ENCODE assay signal across 27 mouse cellular contexts in genomic region chr16:60175580-60175979, GRCm38 (mm10).
DNase-seq lines count a peak whose midpoint lies in the region; ATAC-seq and TF ChIP-seq lines count a peak whose summit lies in the region.
"Had no signal": no experiment of that assay in that cellular context is flagged by ENCODE, and none has a peak within 500 bp of the region (broad histone marks: within the 10 kb centered on the region; RNA-seq: fewer than 3 reads in every experiment).

No protein-coding gene starts in this region.

- 9% methylated on average over 3 of the region's 3 CpGs for WGBS in forebrain, embryonic 11.5 days
- WGBS in forebrain, postnatal 0 days, result 3% methylated on average over 3 of the region's 3 CpGs
- 9% methylated on average over 3 of the region's 3 CpGs for WGBS in forebrain, embryonic 13.5 days

- peak; percentile 84 for ATAC-seq in forebrain, embryonic 11.5 days (replicated peaks; ENCODE audit: low FRiP score)
- ATAC-seq in forebrain, postnatal 0 days, result no peak
- ATAC-seq in forebrain, embryonic 13.5 days, result peak; percentile 62; the same call in 1 of the 2 replicates
- ATAC-seq: CD4-positive, CD25-positive, alpha-beta regulatory T cell, adult 4 months; hindbrain, postnatal 0 days; inflammation-experienced regulatory T-cells, adult 6 months; intestine, embryonic 16.5 days had no signal

- H3K27me3 ChIP-seq in forebrain, embryonic 11.5 days (ENCODE audit: control insufficient read depth, insufficient read depth, low read length), result no peaks in the 10 kb centered on the region
- no peaks in the 10 kb centered on the region for H3K27me3 ChIP-seq in forebrain, postnatal 0 days (ENCODE audit: insufficient read depth, low read length)
- H3K27me3 ChIP-seq in forebrain, embryonic 13.5 days, result no peaks in the 10 kb centered on the region
- H3K27me3 ChIP-seq: embryonic facial prominence, embryonic 12.5 days; embryonic facial prominence, embryonic 15.5 days; heart, embryonic 13.5 days had no signal

- no peak for DNase-seq in forebrain, embryonic 11.5 days (ENCODE audit: low spot score)
- no peak for DNase-seq in forebrain, postnatal 0 days
- peak; percentile 5 for DNase-seq in embryo, embryonic 11 days
- peak; percentile 31 for DNase-seq in retina, postnatal 1 day
- no peak for DNase-seq in layer of hippocampus, adult 8-10 months (ENCODE audit: low spot score in 2 of 2)
- no peak for DNase-seq in layer of hippocampus, postnatal 25 days (ENCODE audit: extremely low spot score in 1 of 2, low spot score in 1 of 2)
- DNase-seq: adrenal gland, adult 2 months; adrenal gland, postnatal 14 days; cerebellum, adult 11-12 months; cerebellum, adult 8-10 months; cerebellum, postnatal 14 days; gastrocnemius, postnatal 10 days; gastrocnemius, postnatal 36 days; heart, adult 2 months; heart, postnatal 14 days; heart, postnatal 4 days; kidney, adult 18-20 months had no signal

- no peak overlapping the region for H3K9ac ChIP-seq in forebrain, embryonic 11.5 days (ENCODE audit: low read length)
- no peak overlapping the region for H3K9ac ChIP-seq in forebrain, postnatal 0 days
- no peak overlapping the region for H3K9ac ChIP-seq in forebrain, embryonic 13.5 days
- H3K9ac ChIP-seq: embryonic facial prominence, embryonic 12.5 days; embryonic facial prominence, embryonic 15.5 days; heart, embryonic 13.5 days; hindbrain, embryonic 14.5 days had no signal

- no peak overlapping the region for H3K4me2 ChIP-seq in forebrain, embryonic 11.5 days (ENCODE audit: low read depth, low read length, severe bottlenecking)
- no peak overlapping the region for H3K4me2 ChIP-seq in forebrain, postnatal 0 days (ENCODE audit: low read depth)
- H3K4me2 ChIP-seq in forebrain, embryonic 13.5 days, result no peak overlapping the region
- H3K4me2 ChIP-seq: embryonic facial prominence, embryonic 12.5 days; embryonic facial prominence, embryonic 15.5 days; heart, embryonic 13.5 days; hindbrain, embryonic 14.5 days had no signal

- no peak for TF ChIP-seq CTCF in forebrain, postnatal 0 days (IDR thresholded peaks at IDR 0.05; ENCODE audit: low read depth)

- H3K9me3 ChIP-seq in forebrain, embryonic 11.5 days (ENCODE audit: control insufficient read depth, low read length), result no peaks in the 10 kb centered on the region
- H3K9me3 ChIP-seq in forebrain, postnatal 0 days (ENCODE audit: low read length), result no peaks in the 10 kb centered on the region
- no peaks in the 10 kb centered on the region for H3K9me3 ChIP-seq in forebrain, embryonic 13.5 days (replicated peaks)
- H3K9me3 ChIP-seq: embryonic facial prominence, embryonic 12.5 days; embryonic facial prominence, embryonic 15.5 days; heart, embryonic 10.5 days; heart, embryonic 13.5 days had no signal

- no peaks in the 10 kb centered on the region for H3K4me1 ChIP-seq in forebrain, embryonic 11.5 days (replicated peaks; ENCODE audit: control insufficient read depth, insufficient read depth, low read length)
- H3K4me1 ChIP-seq in forebrain, postnatal 0 days (ENCODE audit: insufficient read depth), result no peaks in the 10 kb centered on the region
- peaks cover 7% of the 10 kb centered on the region; the same call in 1 of the 2 replicates for H3K4me1 ChIP-seq in forebrain, embryonic 13.5 days
- H3K4me1 ChIP-seq: embryonic facial prominence, embryonic 12.5 days; embryonic facial prominence, embryonic 15.5 days; heart, embryonic 10.5 days; heart, embryonic 13.5 days had no signal

- no peak overlapping the region for H3K4me3 ChIP-seq in forebrain, embryonic 11.5 days (ENCODE audit: low read depth, low read length)
- H3K4me3 ChIP-seq in forebrain, postnatal 0 days (ENCODE audit: low read depth, low read length), result no peak overlapping the region
- no peak overlapping the region for H3K4me3 ChIP-seq in forebrain, embryonic 13.5 days
- H3K4me3 ChIP-seq: embryonic facial prominence, embryonic 12.5 days; embryonic facial prominence, embryonic 15.5 days; heart, adult 2 months; heart, embryonic 10.5 days; heart, embryonic 13.5 days had no signal

- H3K27ac ChIP-seq in forebrain, embryonic 11.5 days (ENCODE audit: low read depth, low read length), result no peak overlapping the region
- H3K27ac ChIP-seq in forebrain, postnatal 0 days (ENCODE audit: low read depth, low read length), result no peak overlapping the region
- H3K27ac ChIP-seq in forebrain, embryonic 13.5 days, result no peak overlapping the region
- H3K27ac ChIP-seq: embryonic facial prominence, embryonic 12.5 days; embryonic facial prominence, embryonic 15.5 days; heart, adult 2 months; heart, embryonic 10.5 days; heart, embryonic 13.5 days; hindbrain, embryonic 14.5 days; hindbrain, postnatal 0 days had no signal

- H3K36me3 ChIP-seq in forebrain, embryonic 11.5 days (ENCODE audit: control insufficient read depth, insufficient read depth, low read length), result no peaks in the 10 kb centered on the region
- H3K36me3 ChIP-seq in forebrain, postnatal 0 days (ENCODE audit: insufficient read depth), result no peaks in the 10 kb centered on the region
- no peaks in the 10 kb centered on the region for H3K36me3 ChIP-seq in forebrain, embryonic 13.5 days (ENCODE audit: poor library complexity, severe bottlenecking)
- H3K36me3 ChIP-seq: embryonic facial prominence, embryonic 12.5 days; embryonic facial prominence, embryonic 15.5 days; heart, embryonic 10.5 days; heart, embryonic 13.5 days had no signal

Comparison
In these comparisons a context has a peak if more than half of its experiments do, and no peak if none do; other contexts are left out.
1. DNase-seq: peak in embryo, embryonic 11 days (single experiment) and retina, postnatal 1 day (single experiment); none in forebrain, embryonic 11.5 days (single experiment), forebrain, postnatal 0 days (single experiment), layer of hippocampus, adult 8-10 months (0 of 2) and layer of hippocampus, postnatal 25 days (0 of 2).